Mouse (Mus musculus): Measurements from ENCODE around the gene Fhl3. TPM values are rescaled to one million over a fixed set of nuclear protein-coding genes. Genes with fewer than 3 reads are reported as not detected.

Gene Fhl3
- 32.2 and 53.9 TPM in 2 replicates for polyA plus RNA-seq (2012; rRNA removed)

GRCm38 (mm10) chr4:124700248-124700971 is at the start of gene Fhl3:
Gene Fhl3 (plus strand): TSS chr4:124700701.

DNA sequence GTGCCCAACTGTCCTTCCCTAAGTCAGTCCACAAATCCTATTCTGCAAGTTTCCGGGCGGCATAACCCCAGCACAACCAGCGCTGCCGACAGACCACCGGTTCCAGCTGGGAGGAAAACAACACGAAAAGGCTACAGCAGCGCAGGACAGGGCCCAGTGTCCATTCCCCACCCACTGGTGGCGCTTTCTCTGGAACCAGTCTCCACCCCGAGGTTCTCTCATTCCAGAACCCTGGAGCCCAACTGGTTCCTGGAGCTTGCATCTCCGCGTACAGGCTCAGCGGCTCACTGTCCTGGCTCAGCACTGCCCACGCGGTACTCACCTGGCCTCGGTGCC is 44.0 kb upstream of the Fhl3 start, which contains the start of gene Pou3f1:
Gene Pou3f1 (plus strand): TSS at position 290 of the 336 bp plus-strand sequence.

DNA sequence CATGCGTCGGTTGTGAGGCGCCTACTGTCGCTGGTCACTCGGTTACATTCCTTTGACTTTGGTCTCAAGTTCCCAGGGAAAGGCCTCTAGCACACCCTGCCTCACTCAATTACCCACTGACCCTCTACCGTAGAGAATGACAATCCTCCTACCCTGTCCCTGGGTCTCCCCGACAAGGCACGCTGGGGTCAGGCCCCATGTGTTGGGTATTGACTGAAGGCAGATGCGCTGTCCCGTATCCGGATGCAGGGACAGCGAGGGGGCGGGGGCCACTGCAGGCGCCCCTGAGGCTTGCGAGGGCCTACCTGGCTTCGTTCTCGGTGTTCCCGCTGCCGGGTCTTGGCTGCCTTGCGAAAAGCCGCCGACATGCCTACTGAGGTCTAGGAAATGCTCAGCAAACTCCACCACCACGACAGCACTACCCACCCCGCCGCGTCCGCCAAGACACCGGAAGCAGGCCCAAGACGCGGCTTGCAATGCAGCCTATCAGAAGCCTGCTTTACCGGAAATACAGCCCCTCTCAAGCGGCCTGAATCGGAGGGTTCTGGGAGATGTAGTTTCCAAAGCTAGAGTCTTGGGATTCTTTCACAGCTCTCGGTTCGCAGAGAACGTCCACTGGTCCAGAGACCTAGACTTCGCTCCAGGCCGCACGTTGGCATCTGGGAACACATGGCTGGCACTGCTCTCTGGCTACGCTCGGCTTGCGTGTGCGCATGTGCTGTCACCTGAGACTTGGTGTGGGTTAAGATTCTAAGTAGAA is 7.2 kb upstream of the Fhl3 start, which contains the start of gene Utp11:
Gene Utp11 (minus strand): TSS at position 466 of the 760 bp plus-strand sequence.

DNA sequence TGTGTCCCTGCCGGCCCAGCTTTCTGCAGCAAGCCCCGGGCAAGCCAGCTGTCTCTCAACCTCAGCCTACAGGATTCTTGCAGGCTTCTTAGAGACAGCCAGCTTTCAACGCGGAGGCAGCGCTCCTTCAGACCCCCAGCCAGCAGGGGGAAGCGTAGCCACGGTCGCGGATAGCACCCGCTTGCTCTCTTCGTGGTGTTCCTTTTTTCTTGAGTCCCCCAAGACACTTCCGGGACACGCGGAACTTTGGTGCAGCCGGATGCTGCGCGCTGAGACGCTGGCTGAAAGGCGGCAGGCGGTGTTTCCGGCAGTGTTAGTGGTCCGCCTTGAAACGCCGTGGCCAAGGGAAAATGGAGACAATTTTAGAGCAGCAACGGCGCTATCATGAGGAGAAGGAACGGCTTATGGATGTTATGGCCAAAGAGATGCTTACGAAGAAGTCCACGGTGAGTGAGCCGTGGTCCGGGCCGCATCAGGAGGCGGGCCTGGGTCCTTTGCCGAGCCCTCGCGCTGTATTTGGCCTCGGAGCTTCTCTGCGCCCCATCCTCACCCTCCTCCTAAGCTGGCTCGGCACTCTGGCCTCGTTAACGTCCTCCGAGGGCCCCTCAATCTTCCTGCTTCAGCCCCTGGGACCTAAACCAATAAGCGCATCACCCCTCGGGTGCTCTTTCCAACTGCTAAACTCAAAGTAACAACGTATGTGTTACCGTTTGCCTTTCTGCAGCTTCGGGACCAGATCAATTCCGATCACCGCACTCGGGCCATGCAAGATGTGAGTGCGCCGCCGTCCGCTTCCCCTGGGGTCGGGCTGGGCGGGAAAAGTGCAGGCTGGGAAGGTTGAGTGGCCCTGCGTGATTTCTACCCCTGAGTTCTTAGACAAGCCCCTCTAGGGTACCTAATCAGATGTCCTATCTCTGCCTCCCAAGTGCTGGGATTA is 14.3 kb downstream of the Fhl3 start, which contains the start of gene Sf3a3:
Gene Sf3a3 (plus strand): TSS at position 232 of the 937 bp plus-strand sequence.

GRCm38 (mm10) chr4:124741376-124742343 is 41.2 kb downstream of the Fhl3 start, which contains the start of gene Inpp5b:
Gene Inpp5b (plus strand): TSS chr4:124741850.

Other genes starting within 250 kb of the Fhl3 start
- gene 3100002H09Rik, start 89.9 kb upstream of the Fhl3 start, polyA plus RNA-seq (2012; rRNA removed): not detected in 2 replicates
- 0.45 and 0.46 TPM in 2 replicates for gene Pou3f1, start 43.9 kb upstream of the Fhl3 start, polyA plus RNA-seq (2012; rRNA removed)
- gene Utp11, start 7.1 kb upstream of the Fhl3 start, polyA plus RNA-seq (2012; rRNA removed): 2.4 and 2.9 TPM in 2 replicates
- 11.9 and 16.2 TPM in 2 replicates for gene Sf3a3, start 14.1 kb downstream of the Fhl3 start, polyA plus RNA-seq (2012; rRNA removed)
- gene Inpp5b, start 41.1 kb downstream of the Fhl3 start, polyA plus RNA-seq (2012; rRNA removed): 28.2 and 33.8 TPM in 2 replicates
- gene Mtf1, start 101.4 kb downstream of the Fhl3 start, polyA plus RNA-seq (2012; rRNA removed): 6.4 and 8.5 TPM in 2 replicates
- gene Yrdc, start 150.0 kb downstream of the Fhl3 start, polyA plus RNA-seq (2012; rRNA removed): 52.3 and 64.7 TPM in 2 replicates
- 106 and 134 TPM in 2 replicates for gene 1110065P20Rik, start 150.5 kb downstream of the Fhl3 start, polyA plus RNA-seq (2012; rRNA removed)
- gene Maneal, start 161.5 kb downstream of the Fhl3 start, polyA plus RNA-seq (2012; rRNA removed): 1.6 and 1.9 TPM in 2 replicates
- 0.12 and 0.16 TPM in 2 replicates for gene Epha10, start 180.2 kb downstream of the Fhl3 start, polyA plus RNA-seq (2012; rRNA removed)
- 21.4 and 22.0 TPM in 2 replicates for gene 9930104L06Rik, start 236.3 kb downstream of the Fhl3 start, polyA plus RNA-seq (2012; rRNA removed)
- 11.3 and 19.8 TPM in 2 replicates for gene Cdca8, start 238.6 kb downstream of the Fhl3 start, polyA plus RNA-seq (2012; rRNA removed)